Mouse (Mus musculus) spleen, postnatal 10 days (tissue): ENCODE results near the gene Ypel5.
A peak's percentile ranks its signal among the peaks of the same experiment; 100 is the strongest.

ENCODE experiments used
- DNase-seq, 2 experiments: peaks; one replicate each; pipeline ENCODE4 v3.0.0; 2021 to 2022; ENCODE audit warnings: low spot score in 2 of 2

Ypel5 gene

GRCm38 (mm10) chr17:72836158-72837115 is at the start of gene Ypel5:
Ypel5 (plus strand) TSS chr17:72836453.
- DNase-seq: peak; percentile 97 to 98

DNA sequence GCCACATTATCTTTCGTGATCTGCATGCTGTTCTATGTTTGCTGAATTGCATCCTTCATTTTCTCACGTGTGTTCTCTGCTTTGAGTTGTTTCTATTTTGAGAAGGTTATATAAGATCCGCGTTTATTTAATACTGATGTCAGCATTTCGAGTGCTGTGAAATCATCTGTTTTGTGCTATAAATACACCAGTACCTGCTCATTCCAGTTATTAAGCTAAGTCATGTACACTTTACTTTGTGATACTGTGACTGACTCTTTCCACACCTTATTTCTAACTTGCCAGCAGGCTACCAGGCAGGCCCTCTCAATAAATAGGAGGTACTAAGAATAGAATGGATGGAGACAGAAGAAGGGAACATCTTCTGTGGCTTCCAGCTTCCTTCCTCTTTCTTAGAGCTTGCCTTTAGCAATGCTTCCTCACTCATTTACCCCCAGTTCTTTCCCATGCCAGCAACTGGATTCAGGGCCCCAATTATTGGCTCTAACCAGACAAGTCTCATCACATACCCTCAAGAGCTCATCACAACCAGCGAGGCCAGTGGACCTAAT is 48.3 kb upstream of the Ypel5 start:
- DNase-seq: no peak

GRCm38 (mm10) chr17:72793278-72793677 is 43.0 kb upstream of the Ypel5 start:
- DNase-seq: no peak

DNA sequence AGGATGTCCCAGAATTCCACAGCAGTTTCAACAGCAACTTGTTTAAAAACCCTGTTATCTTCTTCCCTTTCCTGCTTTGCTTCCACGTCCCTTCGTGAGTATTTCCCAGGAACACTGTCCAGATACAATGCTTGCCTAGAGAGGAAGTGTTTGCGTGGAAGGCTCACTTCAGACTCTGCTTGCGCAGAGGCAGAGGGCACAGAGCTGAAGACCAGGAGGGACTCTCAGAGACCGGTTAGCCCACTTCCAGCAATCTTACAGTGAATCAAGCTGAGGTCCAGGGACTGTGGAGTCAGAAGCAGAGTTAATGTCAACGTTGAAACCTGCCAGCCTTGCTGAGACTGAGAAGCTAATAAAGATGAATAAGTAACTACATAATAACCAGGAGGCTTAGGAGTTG is 41.6 kb upstream of the Ypel5 start:
- DNase-seq: no peak

GRCm38 (mm10) chr17:72795392-72796047 is 40.7 kb upstream of the Ypel5 start:
- no peak for DNase-seq

DNA sequence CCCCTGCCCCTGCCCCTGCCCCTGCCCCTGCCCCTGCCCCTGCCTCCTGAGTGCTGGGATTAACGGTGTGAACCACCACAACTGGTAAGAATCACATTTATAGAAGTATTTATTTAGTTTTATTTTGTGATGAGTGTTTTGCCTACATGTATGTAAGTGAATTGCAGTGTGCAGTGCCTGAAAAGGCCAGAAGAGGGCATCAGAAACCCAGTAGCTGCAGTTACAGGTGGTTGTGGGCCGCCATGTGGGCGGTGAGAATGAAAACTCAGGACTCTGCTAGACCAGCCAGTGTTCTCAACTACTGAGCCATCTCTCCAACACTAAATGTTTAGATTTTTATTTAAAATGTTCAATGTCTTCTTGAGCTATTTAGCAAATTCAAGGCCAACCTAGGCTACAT is 39.7 kb upstream of the Ypel5 start:
- no peak for DNase-seq

GRCm38 (mm10) chr17:72797867-72798266 is 38.4 kb upstream of the Ypel5 start:
- peak in 1 of 2 experiments; percentile 26 for DNase-seq

GRCm38 (mm10) chr17:72809942-72810654 is 26.2 kb upstream of the Ypel5 start:
- DNase-seq: no peak

DNA sequence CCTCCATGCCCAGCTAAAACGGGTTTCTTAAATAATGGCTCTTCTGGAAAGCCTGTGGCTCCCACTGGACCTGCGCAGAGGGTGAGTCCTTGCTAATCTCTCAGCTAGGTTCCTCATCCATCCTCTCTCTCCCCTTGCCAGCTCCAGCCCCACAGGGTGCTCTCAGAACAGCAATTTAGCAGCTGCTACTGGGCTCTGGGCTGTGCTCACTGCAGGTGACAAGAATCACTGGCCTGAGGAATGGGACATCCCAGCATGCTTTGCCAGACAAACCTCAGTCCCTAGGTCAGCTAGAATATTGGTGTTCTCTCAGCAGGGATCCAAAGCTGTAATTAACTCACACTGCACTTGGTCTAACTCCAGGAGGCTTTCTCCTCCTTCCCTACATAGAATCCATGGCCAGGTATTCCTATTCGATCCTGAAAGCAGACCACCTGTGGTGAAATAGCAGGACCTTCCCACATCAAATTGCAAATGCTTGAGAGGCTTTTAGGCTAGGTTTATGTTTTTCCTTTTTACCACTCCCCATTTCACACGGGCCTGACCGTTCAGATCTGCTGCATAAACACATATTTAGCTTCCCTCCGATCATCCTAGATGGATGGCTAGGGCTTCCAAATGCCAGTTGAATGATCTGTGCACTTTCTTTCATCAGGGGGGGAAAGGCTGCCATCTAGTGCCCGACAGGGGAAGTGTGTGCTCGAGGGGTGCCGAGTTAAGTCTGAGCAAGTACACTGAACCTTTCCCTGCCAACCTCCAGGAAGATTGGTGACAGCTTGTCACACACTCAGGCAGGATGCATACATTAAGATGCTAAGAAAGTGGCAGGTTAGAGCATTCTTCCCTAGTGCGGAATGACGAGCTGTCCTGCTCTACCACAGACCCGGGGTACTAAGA is 22.6 kb upstream of the Ypel5 start:
- DNase-seq: peak; percentile 26 to 65

DNA sequence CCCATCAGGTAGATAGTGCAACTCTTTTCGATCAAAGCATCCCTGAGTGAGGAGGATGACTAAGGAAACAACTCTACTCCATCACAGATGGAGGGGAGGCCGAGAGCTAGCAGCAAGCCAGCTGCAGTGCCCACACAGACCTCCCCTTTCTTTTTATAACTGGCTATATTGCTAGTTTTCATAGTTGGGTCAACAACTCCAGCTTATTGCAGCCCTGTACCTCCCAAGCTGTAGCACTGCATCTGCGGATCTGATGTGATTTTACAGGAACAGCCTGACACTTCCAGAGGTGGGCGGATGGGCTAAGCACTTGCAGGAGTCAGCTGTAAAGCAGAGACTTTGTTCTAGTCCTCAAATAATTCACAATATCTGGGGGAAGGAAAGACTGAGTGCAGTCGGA is 18.7 kb upstream of the Ypel5 start:
- DNase-seq: no peak

- no peak for DNase-seq
Observed at GRCm38 (mm10) chr17:72819714-72820113, 16.5 kb upstream of the Ypel5 start.

GRCm38 (mm10) chr17:72820425-72820824 is 15.8 kb upstream of the Ypel5 start:
- no peak for DNase-seq

DNA sequence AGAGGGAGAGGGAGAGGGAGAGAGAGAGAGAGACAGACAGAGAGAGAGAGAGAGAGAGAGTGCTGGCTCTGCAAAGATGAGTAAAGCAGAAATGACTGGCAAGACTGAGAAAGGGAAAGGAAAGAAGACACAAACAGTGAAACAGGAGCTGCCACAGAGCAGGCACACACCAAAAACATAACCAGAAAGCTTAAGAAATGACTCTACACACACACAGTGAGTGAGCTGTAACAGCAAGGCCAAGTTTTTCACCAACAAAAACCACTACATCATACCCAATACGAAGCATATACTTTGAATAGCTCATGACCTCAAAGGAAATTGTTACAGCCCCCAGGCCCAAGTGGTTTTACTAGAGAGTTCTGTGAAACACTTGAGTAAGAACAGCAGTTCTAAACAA is 14.3 kb upstream of the Ypel5 start:
- DNase-seq: no peak

- no peak for DNase-seq
Observed at GRCm38 (mm10) chr17:72826916-72827534, 9.2 kb upstream of the Ypel5 start.

GRCm38 (mm10) chr17:72828027-72828678 is 8.1 kb upstream of the Ypel5 start:
- DNase-seq: no peak

GRCm38 (mm10) chr17:72828687-72829086 is 7.6 kb upstream of the Ypel5 start:
- DNase-seq: no peak

GRCm38 (mm10) chr17:72837140-72837712 is 973 bp downstream of the Ypel5 start:
- peak; percentile 95 for DNase-seq

- DNase-seq: no peak
Observed at GRCm38 (mm10) chr17:72837824-72838474, 1.7 kb downstream of the Ypel5 start.

GRCm38 (mm10) chr17:72839000-72839399 is 2.7 kb downstream of the Ypel5 start:
- DNase-seq: no peak
